Comparison of ENCODE assay signal across 20 mouse cellular contexts in the genomic region with DNA sequence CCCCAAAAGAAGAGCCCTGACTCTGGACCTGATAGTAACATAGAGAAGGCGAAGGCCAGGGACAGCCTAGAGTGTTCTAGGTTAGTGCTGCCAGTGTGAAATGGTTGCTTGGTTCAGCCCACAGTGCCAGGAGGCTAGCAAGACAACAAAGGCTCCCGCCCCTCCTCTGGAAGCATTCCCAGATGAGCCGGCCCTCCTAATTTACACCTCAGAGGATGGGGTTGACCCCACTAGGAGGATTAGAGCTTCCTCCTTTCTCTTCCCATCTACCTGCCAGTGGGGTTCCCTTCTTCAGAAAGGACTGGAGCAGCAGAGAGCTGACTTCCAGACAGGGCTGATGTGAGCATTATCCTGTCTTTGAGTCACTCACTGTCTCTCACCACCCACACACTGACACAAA.
DNase-seq lines count a peak whose midpoint lies in the region; ATAC-seq and TF ChIP-seq lines count a peak whose summit lies in the region.
"Had no signal": no experiment of that assay in that cellular context is flagged by ENCODE, and none has a peak within 500 bp of the region (broad histone marks: within the 10 kb centered on the region; RNA-seq: fewer than 3 reads in every experiment).

No protein-coding gene starts in this region.

- TF ChIP-seq CTCF in brain, embryonic 14.5 days (IDR thresholded peaks at IDR 0.05; ENCODE audit: borderline replicate concordance, extremely low read depth, insufficient read depth, insufficient read length), result no peak

- no peak overlapping the region for H3K9ac ChIP-seq in neural tube, embryonic 14.5 days (replicated peaks; ENCODE audit: low read depth, low read length)
- H3K9ac ChIP-seq in midbrain, embryonic 11.5 days (ENCODE audit: low read length), result no peak overlapping the region
- H3K9ac ChIP-seq: heart, embryonic 15.5 days; hindbrain, embryonic 15.5 days; liver, postnatal 0 days had no signal

- no peak overlapping the region for H3K27ac ChIP-seq in neural tube, embryonic 14.5 days (ENCODE audit: low read depth, low read length)
- H3K27ac ChIP-seq in midbrain, embryonic 11.5 days (ENCODE audit: low read depth, low read length), result no peak overlapping the region
- H3K27ac ChIP-seq: heart, embryonic 15.5 days; hindbrain, embryonic 15.5 days had no signal

- no peaks in the 10 kb centered on the region for H3K36me3 ChIP-seq in neural tube, embryonic 14.5 days (ENCODE audit: control insufficient read depth, insufficient read depth, low read length)
- no peaks in the 10 kb centered on the region for H3K36me3 ChIP-seq in midbrain, embryonic 11.5 days (ENCODE audit: control insufficient read depth, insufficient read depth, low read length)
- H3K36me3 ChIP-seq: heart, embryonic 15.5 days; hindbrain, embryonic 15.5 days had no signal

- intact Hi-C loops in gastrocnemius, postnatal 36 days (cut with DNase I), result no loop called here

- 34% methylated on average over 3 of the region's 3 CpGs for WGBS in neural tube, embryonic 14.5 days
- 25% methylated on average over 3 of the region's 3 CpGs for WGBS in midbrain, embryonic 11.5 days

- H3K4me3 ChIP-seq in neural tube, embryonic 14.5 days (ENCODE audit: low read depth, low read length), result no peak overlapping the region
- H3K4me3 ChIP-seq in midbrain, embryonic 11.5 days (ENCODE audit: low read depth, low read length), result no peak overlapping the region
- H3K4me3 ChIP-seq: heart, embryonic 15.5 days; hindbrain, embryonic 15.5 days had no signal

- H3K4me2 ChIP-seq in neural tube, embryonic 14.5 days (ENCODE audit: low read depth, low read length), result no peak overlapping the region
- no peak overlapping the region for H3K4me2 ChIP-seq in midbrain, embryonic 11.5 days
- H3K4me2 ChIP-seq: heart, embryonic 15.5 days; hindbrain, embryonic 15.5 days had no signal

- H3K4me1 ChIP-seq in neural tube, embryonic 14.5 days (ENCODE audit: control insufficient read depth, insufficient read depth, low read length), result peaks cover 6% of the 10 kb centered on the region; the same call in 1 of the 2 replicates
- peaks cover 14% of the 10 kb centered on the region for H3K4me1 ChIP-seq in midbrain, embryonic 11.5 days (ENCODE audit: control insufficient read depth, insufficient read depth, low read length)
- H3K4me1 ChIP-seq: heart, embryonic 15.5 days had no signal

- H3K9me3 ChIP-seq in neural tube, embryonic 14.5 days (ENCODE audit: control insufficient read depth, low read length), result no peaks in the 10 kb centered on the region
- H3K9me3 ChIP-seq in midbrain, embryonic 11.5 days (ENCODE audit: control insufficient read depth, low read length), result no peaks in the 10 kb centered on the region
- H3K9me3 ChIP-seq: heart, embryonic 15.5 days; hindbrain, embryonic 15.5 days had no signal

- 0 out of 2 replicates have a peak, but pooled peaks have one; percentile 15 for ATAC-seq in neural tube, embryonic 14.5 days (ENCODE audit: low read depth)
- ATAC-seq in midbrain, embryonic 11.5 days (ENCODE audit: low FRiP score), result peak; percentile 49; the same call in 1 of the 2 replicates
- ATAC-seq: activated CD4-positive, CD25-positive, alpha-beta regulatory T cell, adult 4 months; liver, postnatal 0 days had no signal

- no peaks in the 10 kb centered on the region for H3K27me3 ChIP-seq in neural tube, embryonic 14.5 days (ENCODE audit: control insufficient read depth, insufficient read depth, low read length)
- no peaks in the 10 kb centered on the region for H3K27me3 ChIP-seq in midbrain, embryonic 11.5 days (ENCODE audit: control insufficient read depth, insufficient read depth, low read length)
- H3K27me3 ChIP-seq: heart, embryonic 15.5 days; hindbrain, embryonic 15.5 days had no signal

- DNase-seq in neural tube, embryonic 10.5 days (ENCODE audit: extremely low spot score, low spot score), result no peak
- DNase-seq in brain, embryonic 14.5 days (ENCODE audit: low read depth), result peak; percentile 83
- DNase-seq in midbrain, embryonic 11.5 days (ENCODE audit: low spot score, missing footprints), result peak; percentile 83
- DNase-seq in kidney, postnatal 25 days, result no peak
- no peak for DNase-seq in gastrocnemius, postnatal 10 days
- DNase-seq in gastrocnemius, postnatal 36 days, result no peak
- DNase-seq: adrenal gland, postnatal 25 days; cerebellum, adult 8-10 months; heart, adult 18-20 months; kidney, adult 8-10 months; kidney, postnatal 4 days; liver; liver, postnatal 0 days; lung, postnatal 14 days; right cerebral cortex, adult 18-20 months; spleen, adult 18-20 months had no signal

- no peak for TF ChIP-seq POLR2A in brain, embryonic 14.5 days (IDR thresholded peaks at IDR 0.05; ENCODE audit: borderline replicate concordance, extremely low read depth, insufficient read depth, insufficient read length, poor library complexity, severe bottlenecking)

Comparison
In these comparisons a context has a peak if more than half of its experiments do, and no peak if none do; other contexts are left out.
1. DNase-seq: peak in brain, embryonic 14.5 days (single experiment) and midbrain, embryonic 11.5 days (single experiment); none in neural tube, embryonic 10.5 days (single experiment), kidney, postnatal 25 days (0 of 2), gastrocnemius, postnatal 10 days (single experiment) and gastrocnemius, postnatal 36 days (0 of 2).